In genomic region chr7:80715306-80715705, GRCm38 (mm10) we compare ENCODE assay signal across 11 mouse cellular contexts. TPM values are rescaled to one million over a fixed set of nuclear protein-coding genes. Genes with fewer than 3 reads are reported as not detected.
A peak's percentile ranks its signal among the peaks of the same experiment; 100 is the strongest.
DNase-seq lines count a peak whose midpoint lies in the region; ATAC-seq and TF ChIP-seq lines count a peak whose summit lies in the region.
"Had no signal": no experiment of that assay in that cellular context is flagged by ENCODE, and none has a peak within 500 bp of the region (broad histone marks: within the 10 kb centered on the region; RNA-seq: fewer than 3 reads in every experiment).

No protein-coding gene starts in this region.

- H3K9me3 ChIP-seq in hindbrain, embryonic 14.5 days (ENCODE audit: control insufficient read depth, low read length), result no peaks in the 10 kb centered on the region
- no peaks in the 10 kb centered on the region for H3K9me3 ChIP-seq in hindbrain, embryonic 12.5 days (replicated peaks)
- H3K9me3 ChIP-seq: intestine, embryonic 15.5 days; limb, embryonic 13.5 days had no signal

- intact Hi-C loops in left cerebral cortex, postnatal 25 days (cut with DNase I), result no loop called here
- intact Hi-C loops in heart, postnatal 14 days (cut with DNase I), result loop anchor here (10.0 kb wide), 1 partner anchor 331 kb away; the partner anchor contains the start of gene Fes

- H3K27ac ChIP-seq in bone marrow, adult 2 months (ENCODE audit: control insufficient read depth, insufficient read depth, low read depth, low read length, poor library complexity), result peak overlapping the region; percentile 65
- H3K27ac ChIP-seq in hindbrain, embryonic 14.5 days, result no peak overlapping the region
- no peak overlapping the region for H3K27ac ChIP-seq in hindbrain, embryonic 12.5 days
- H3K27ac ChIP-seq: intestine, embryonic 15.5 days; limb, embryonic 13.5 days had no signal

- 38% methylated on average over 7 of the region's 7 CpGs for WGBS in bone marrow, adult 2 months
- 94% methylated on average over 7 of the region's 7 CpGs for WGBS in hindbrain, embryonic 14.5 days
- 90% methylated on average over 7 of the region's 7 CpGs for WGBS in hindbrain, embryonic 12.5 days

- DNase-seq in layer of hippocampus, postnatal 10 days (ENCODE audit: low spot score in 2 of 2), result peak; percentile 14 to 31
- DNase-seq in layer of hippocampus, postnatal 36 days, result no peak
- DNase-seq in left cerebral cortex, postnatal 25 days (ENCODE audit: low spot score in 2 of 2), result peak; percentile 28 to 83
- DNase-seq in right cerebral cortex, postnatal 10 days (ENCODE audit: low spot score in 2 of 2), result peak; percentile 42 to 49
- DNase-seq in hindbrain, embryonic 14.5 days (ENCODE audit: low spot score), result no peak
- DNase-seq in heart, postnatal 14 days, result no peak

- no peak overlapping the region for H3K4me3 ChIP-seq in bone marrow, adult 2 months (replicated peaks; ENCODE audit: control insufficient read depth, low read depth, low read length)
- H3K4me3 ChIP-seq in hindbrain, embryonic 14.5 days (replicated peaks; ENCODE audit: low read length), result no peak overlapping the region
- no peak overlapping the region for H3K4me3 ChIP-seq in hindbrain, embryonic 12.5 days
- H3K4me3 ChIP-seq: intestine, embryonic 15.5 days; limb, embryonic 13.5 days had no signal

- no peak overlapping the region for H3K4me2 ChIP-seq in hindbrain, embryonic 14.5 days (replicated peaks)
- H3K4me2 ChIP-seq in hindbrain, embryonic 12.5 days (replicated peaks), result no peak overlapping the region
- H3K4me2 ChIP-seq: intestine, embryonic 15.5 days; limb, embryonic 13.5 days had no signal

- no peaks in the 10 kb centered on the region for H3K27me3 ChIP-seq in hindbrain, embryonic 14.5 days (ENCODE audit: control insufficient read depth, insufficient read depth, low read length)
- no peaks in the 10 kb centered on the region for H3K27me3 ChIP-seq in hindbrain, embryonic 12.5 days
- H3K27me3 ChIP-seq: intestine, embryonic 15.5 days; limb, embryonic 13.5 days had no signal

- H3K36me3 ChIP-seq in hindbrain, embryonic 14.5 days (replicated peaks; ENCODE audit: control insufficient read depth, insufficient read depth), result peaks cover 59% of the 10 kb centered on the region
- H3K36me3 ChIP-seq in hindbrain, embryonic 12.5 days, result peaks cover 38% of the 10 kb centered on the region

- TF ChIP-seq POLR2A in bone marrow, adult 2 months (IDR thresholded peaks at IDR 0.05; ENCODE audit: borderline replicate concordance, control insufficient read depth, low read depth, low read length), result no peak

- no peak for TF ChIP-seq CTCF in bone marrow, adult 2 months (IDR thresholded peaks at IDR 0.05; ENCODE audit: control insufficient read depth, insufficient read depth, low read length)

- H3K4me1 ChIP-seq in bone marrow, adult 2 months (ENCODE audit: control insufficient read depth, insufficient read depth, low read length), result peaks cover 2% of the 10 kb centered on the region; the same call in 1 of the 2 replicates
- no peaks in the 10 kb centered on the region for H3K4me1 ChIP-seq in hindbrain, embryonic 14.5 days (replicated peaks; ENCODE audit: control insufficient read depth, insufficient read depth, low read length)
- 0 out of 2 replicates have a peak, but pooled peaks cover 2% of the 10 kb centered on the region for H3K4me1 ChIP-seq in hindbrain, embryonic 12.5 days
- H3K4me1 ChIP-seq: intestine, embryonic 15.5 days; limb, embryonic 13.5 days had no signal

- no peak for ATAC-seq in hindbrain, embryonic 14.5 days (ENCODE audit: low FRiP score)
- ATAC-seq in hindbrain, embryonic 12.5 days (ENCODE audit: low FRiP score), result no peak
- ATAC-seq: intestine, embryonic 15.5 days; midbrain, embryonic 16.5 days had no signal

- no peak overlapping the region for H3K9ac ChIP-seq in hindbrain, embryonic 14.5 days
- H3K9ac ChIP-seq in hindbrain, embryonic 12.5 days, result no peak overlapping the region
- H3K9ac ChIP-seq: intestine, embryonic 15.5 days; limb, embryonic 13.5 days had no signal

RNA-seq across cellular contexts. Expression of gene Crtc3, which starts 26.6 kb away (rescaled TPM):
- total RNA-seq in layer of hippocampus, postnatal 10 days (2021), result 10 to 100 TPM; 21.4 to 25.9 TPM
- 10 to 100 TPM; 18.3 to 22.2 TPM for total RNA-seq in layer of hippocampus, postnatal 36 days (2021)
- 5.7 and 8.2 TPM in 2 replicates for polyA plus RNA-seq in bone marrow, adult 2 months (2011; ENCODE audit: insufficient read depth, insufficient read length, low replicate concordance, missing spikeins)
- total RNA-seq in left cerebral cortex, postnatal 25 days (2021), result 10 to 100 TPM; 12.7 to 13.4 TPM
- 14.4 and 16.8 TPM in 2 replicates for polyA plus RNA-seq in hindbrain, embryonic 14.5 days (2014; fragmentation: Nextera tagmentation; extraction: Ambion mirVana)
- 10 to 100 TPM; 16.2 to 20.1 TPM for total RNA-seq in heart, postnatal 14 days (2021)
- polyA plus RNA-seq in hindbrain, embryonic 12.5 days (2016; fragmentation: Nextera tagmentation; extraction: Ambion mirVana), result 13.8 and 15.3 TPM in 2 replicates

Comparison
In these comparisons a context has a peak if more than half of its experiments do, and no peak if none do; other contexts are left out.
1. DNase-seq: peak in layer of hippocampus, postnatal 10 days (2 of 2), left cerebral cortex, postnatal 25 days (2 of 2) and right cerebral cortex, postnatal 10 days (2 of 2); none in layer of hippocampus, postnatal 36 days (0 of 2), hindbrain, embryonic 14.5 days (single experiment) and heart, postnatal 14 days (0 of 2).